Mouse (Mus musculus) hindbrain, embryonic 11.5 days (tissue): ENCODE data around the gene Prkg2. TPM values are rescaled to one million over a fixed set of nuclear protein-coding genes. Genes with fewer than 3 reads are reported as not detected.

Experiments used
- ATAC-seq: fragments of 200-750 bp; cut with Nextera tagmentation; 2 replicates; pipeline ENCODE4 v1.8.0; 2017; ENCODE audit warnings: mild to moderate bottlenecking, moderate TSS enrichment, moderate library complexity; ENCODE audit not compliant: low FRiP score
- DNase-seq: peaks from one replicate; pipeline ENCODE4 v3.0.0-alpha.2; 2015; ENCODE audit warnings: low spot score
- H3K27ac ChIP-seq: fragments of 300-500 bp; sonication (generic); 2 replicates; pipeline ENCODE4 v1.5.1; 2014; ENCODE audit warnings: mild to moderate bottlenecking, low read depth, low read length
- H3K27me3 ChIP-seq: fragments of 300-500 bp; sonication (generic); 2 replicates; pipeline ENCODE4 v1.6.1; 2014; ENCODE audit warnings: mild to moderate bottlenecking, low read length, moderate library complexity, mixed read lengths; ENCODE audit not compliant: control insufficient read depth, insufficient read depth
- H3K36me3 ChIP-seq: fragments of 300-500 bp; sonication (generic); 2 replicates; pipeline ENCODE4 v1.6.1; 2014; ENCODE audit warnings: mild to moderate bottlenecking, low read length, moderate library complexity, mixed read lengths; ENCODE audit not compliant: control insufficient read depth, insufficient read depth
- H3K4me1 ChIP-seq: fragments of 300-500 bp; sonication (generic); replicated peaks from 2 replicates; pipeline ENCODE4 v1.6.1; 2014; ENCODE audit warnings: low read length, mixed read lengths; ENCODE audit not compliant: control insufficient read depth, insufficient read depth
- H3K4me2 ChIP-seq: fragments of 300-500 bp; sonication (generic); replicated peaks from 2 replicates; pipeline ENCODE4 v1.6.1; 2014; ENCODE audit warnings: mild to moderate bottlenecking, low read depth, low read length
- H3K4me3 ChIP-seq: fragments of 300-500 bp; sonication (generic); 2 replicates; pipeline ENCODE4 v1.5.1; 2014; ENCODE audit warnings: low read depth, low read length
- H3K9ac ChIP-seq: fragments of 300-500 bp; sonication (generic); 2 replicates; pipeline ENCODE4 v1.6.1; 2014; ENCODE audit warnings: low read depth, low read length
- H3K9me3 ChIP-seq: fragments of 300-500 bp; sonication (generic); 2 replicates; pipeline ENCODE4 v1.6.1; 2016; ENCODE audit warnings: low read length; ENCODE audit not compliant: control insufficient read depth
- WGBS: fragments of 180-500 bp; shearing (Covaris S2); extraction: QIAGEN DNeasy Blood & Tissue Kit; methylation state at CpG from one replicate; pipeline ENCODE4 v1.1.7; 2014; 5-methylcytosine and 5-hydroxymethylcytosine counted together
- polyA plus RNA-seq: library from polyadenylated mRNA; unstranded; fragments of >200 nt; fragmentation: Nextera tagmentation; extraction: Ambion mirVana; gene quantifications from 2 replicates; pipeline ENCODE4 v1.2.1, GENCODE M21; 2014

Prkg2 gene
- 1.5 and 1.6 TPM in 2 replicates for polyA plus RNA-seq

GRCm38 (mm10) chr5:99036596-99037441 is at the start of gene Prkg2:
Gene Prkg2, minus strand, starts transcription at chr5:99037351.
- H3K9me3 ChIP-seq: no peaks in the 10 kb centered on the region
- ATAC-seq (peak; percentile 84), DNase-seq (peak; percentile 68)
- peaks cover 3% of the 10 kb centered on the region for H3K4me1 ChIP-seq
- peak within 1 kb of the TSS; percentile 70 for H3K9ac ChIP-seq
- peak within 1 kb of the TSS; percentile 96 for H3K4me2 ChIP-seq
- no peaks in the 10 kb centered on the region for H3K36me3 ChIP-seq
- no peak within 1 kb of the TSS for H3K27ac ChIP-seq
- H3K27me3 ChIP-seq: peaks cover 10% of the 10 kb centered on the region
- H3K4me3 ChIP-seq: peak within 1 kb of the TSS; percentile 54
- under 1% methylated on average over 72 of the region's 94 CpGs for WGBS

- Histone ChIP-seq H3K27ac (no peak overlapping the region), H3K27me3 (no peaks in the 10 kb centered on the region), H3K4me2 (no peak overlapping the region), H3K9me3 (no peaks in the 10 kb centered on the region), H3K4me3 (no peak overlapping the region), H3K4me1 (no peaks in the 10 kb centered on the region), H3K9ac (no peak overlapping the region), H3K36me3 (no peaks in the 10 kb centered on the region)
- WGBS: 19% methylated on average over 5 of the region's 5 CpGs
- peak; percentile 66 for ATAC-seq
- peak; percentile 22 for DNase-seq
Measured at GRCm38 (mm10) chr5:99083955-99084354, 46.8 kb upstream of the Prkg2 start.

GRCm38 (mm10) chr5:99078375-99078774 is 41.2 kb upstream of the Prkg2 start:
- Histone ChIP-seq H3K4me2 (no peak overlapping the region), H3K9ac (no peak overlapping the region), H3K4me3 (no peak overlapping the region), H3K27me3 (no peaks in the 10 kb centered on the region), H3K9me3 (no peaks in the 10 kb centered on the region), H3K36me3 (no peaks in the 10 kb centered on the region), H3K4me1 (no peaks in the 10 kb centered on the region), H3K27ac (no peak overlapping the region)
- WGBS: 51% methylated on average over 2 of the region's 2 CpGs
- no peak for DNase-seq
- ATAC-seq: no peak

- DNase-seq (no peak), ATAC-seq (no peak)
- no peak overlapping the region for H3K4me3 ChIP-seq
- no peaks in the 10 kb centered on the region for H3K9me3 ChIP-seq
- H3K27ac ChIP-seq: no peak overlapping the region
- H3K4me2 ChIP-seq: no peak overlapping the region
- no peak overlapping the region for H3K9ac ChIP-seq
- H3K4me1 ChIP-seq: no peaks in the 10 kb centered on the region
- H3K27me3 ChIP-seq: no peaks in the 10 kb centered on the region
- 100% methylated on average over 2 of the region's 2 CpGs for WGBS
- no peaks in the 10 kb centered on the region for H3K36me3 ChIP-seq
Measured at GRCm38 (mm10) chr5:99068391-99068790, 31.2 kb upstream of the Prkg2 start.

GRCm38 (mm10) chr5:99062582-99062981 is 25.4 kb upstream of the Prkg2 start:
- H3K27me3 ChIP-seq: no peaks in the 10 kb centered on the region
- no peaks in the 10 kb centered on the region for H3K9me3 ChIP-seq
- no peak overlapping the region for H3K4me2 ChIP-seq
- no peaks in the 10 kb centered on the region for H3K36me3 ChIP-seq
- DNase-seq (no peak), ATAC-seq (no peak)
- no peaks in the 10 kb centered on the region for H3K4me1 ChIP-seq
- no peak overlapping the region for H3K4me3 ChIP-seq
- no peak overlapping the region for H3K27ac ChIP-seq
- H3K9ac ChIP-seq: no peak overlapping the region

- Histone ChIP-seq H3K36me3 (no peaks in the 10 kb centered on the region), H3K27ac (no peak overlapping the region), H3K9ac (no peak overlapping the region), H3K4me1 (peaks cover 3% of the 10 kb centered on the region), H3K4me3 (no peak overlapping the region), H3K4me2 (no peak overlapping the region), H3K27me3 (peaks cover 10% of the 10 kb centered on the region), H3K9me3 (no peaks in the 10 kb centered on the region)
- ATAC-seq (no peak), DNase-seq (no peak)
- 92% methylated on average over 6 of the region's 6 CpGs for WGBS
Measured at GRCm38 (mm10) chr5:99039021-99039420, 1.9 kb upstream of the Prkg2 start.

GRCm38 (mm10) chr5:99037442-99037811 is 276 bp upstream of the Prkg2 start:
- Histone ChIP-seq H3K27me3 (peaks cover 10% of the 10 kb centered on the region), H3K36me3 (no peaks in the 10 kb centered on the region), H3K9me3 (no peaks in the 10 kb centered on the region), H3K4me2 (peak overlapping the region; percentile 96), H3K4me1 (peaks cover 3% of the 10 kb centered on the region), H3K4me3 (peak overlapping the region; percentile 54), H3K9ac (peak overlapping the region; percentile 70; the same call in 1 of the 2 replicates), H3K27ac (no peak overlapping the region)
- 7% methylated on average over 9 of the region's 9 CpGs for WGBS
- DNase-seq (peak; percentile 55), ATAC-seq (peak; percentile 43; the same call in 1 of the 2 replicates)

GRCm38 (mm10) chr5:99035961-99036360 is 1.2 kb downstream of the Prkg2 start:
- no peak overlapping the region for H3K27ac ChIP-seq
- no peak for DNase-seq
- H3K9me3 ChIP-seq: no peaks in the 10 kb centered on the region
- 0 out of 2 replicates have a peak overlapping the region, but pooled peaks have one; percentile 54 for H3K4me3 ChIP-seq
- H3K4me2 ChIP-seq: peak overlapping the region; percentile 96; the same call in 1 of the 2 replicates
- ATAC-seq: no peak
- peaks cover 10% of the 10 kb centered on the region for H3K27me3 ChIP-seq
- H3K4me1 ChIP-seq: peaks cover 3% of the 10 kb centered on the region
- no peak overlapping the region for H3K9ac ChIP-seq
- H3K36me3 ChIP-seq: no peaks in the 10 kb centered on the region
- WGBS: 46% methylated on average over 9 of the region's 9 CpGs
